Mouse (Mus musculus) thymus, adult 2 months (tissue): Measurements from ENCODE around the gene Plekhm2.

Source experiments
- CTCF ChIP-seq: fragments of 200-500 bp; IDR thresholded peaks from 2 replicates; pipeline ENCODE4 v1.5.1; 2012; ENCODE audit warnings: mild to moderate bottlenecking, control low read depth, low read length, moderate library complexity, borderline replicate concordance; ENCODE audit not compliant: control insufficient read depth, poor library complexity, insufficient read depth; ENCODE audit errors: extremely low read depth
- POLR2A ChIP-seq: fragments of 200-500 bp; IDR thresholded peaks from 2 replicates; pipeline ENCODE4 v1.6.1; 2012; ENCODE audit warnings: mild to moderate bottlenecking, low read length, control low read depth, moderate library complexity; ENCODE audit not compliant: control insufficient read depth, poor library complexity, insufficient read depth; ENCODE audit errors: extremely low read depth

- TF ChIP-seq CTCF (no peak), POLR2A (no peak)
Measured at GRCm38 (mm10) chr4:141663122-141663931, 1.4 kb downstream of the Plekhm2 start.
